Mouse (Mus musculus) midbrain, embryonic 12.5 days (tissue): ENCODE results near the gene Ets2. TPM values are rescaled to one million over a fixed set of nuclear protein-coding genes. Genes with fewer than 3 reads are reported as not detected.

Source experiments
- ATAC-seq: fragments of 200-750 bp; cut with Nextera tagmentation; 2 replicates; pipeline ENCODE4 v1.8.0; 2017; ENCODE audit warnings: low read depth, moderate TSS enrichment, moderate library complexity; ENCODE audit not compliant: low FRiP score
- H3K27ac ChIP-seq: fragments of 300-500 bp; sonication (generic); replicated peaks from 2 replicates; pipeline ENCODE4 v1.5.1; 2016; ENCODE audit warnings: mild to moderate bottlenecking
- H3K27me3 ChIP-seq: fragments of 300-500 bp; sonication (generic); 2 replicates; pipeline ENCODE4 v1.6.1; 2016; ENCODE audit warnings: mild to moderate bottlenecking
- H3K36me3 ChIP-seq: fragments of 300-500 bp; sonication (generic); 2 replicates; pipeline ENCODE4 v1.6.1; 2016
- H3K4me1 ChIP-seq: fragments of 300-500 bp; sonication (generic); 2 replicates; pipeline ENCODE4 v1.6.1; 2016
- H3K4me2 ChIP-seq: fragments of 300-500 bp; sonication (generic); replicated peaks from 2 replicates; pipeline ENCODE4 v1.6.1; 2016; ENCODE audit warnings: mild to moderate bottlenecking, moderate library complexity
- H3K4me3 ChIP-seq: fragments of 300-500 bp; sonication (generic); 2 replicates; pipeline ENCODE4 v1.5.1; 2016; ENCODE audit warnings: mild to moderate bottlenecking
- H3K9ac ChIP-seq: fragments of 300-500 bp; sonication (generic); replicated peaks from 2 replicates; pipeline ENCODE4 v1.6.1; 2016; ENCODE audit warnings: mild to moderate bottlenecking, moderate library complexity
- H3K9me3 ChIP-seq: fragments of 300-500 bp; sonication (generic); 2 replicates; pipeline ENCODE4 v1.6.1; 2016; ENCODE audit warnings: mild to moderate bottlenecking
- WGBS: fragments of 180-500 bp; shearing (Covaris S2); methylation state at CpG from one replicate; pipeline ENCODE4 v1.1.7; 2016; 5-methylcytosine and 5-hydroxymethylcytosine counted together
- polyA plus RNA-seq: library from polyadenylated mRNA; unstranded; fragments of >200 nt; fragmentation: Nextera tagmentation; extraction: Ambion mirVana; gene quantifications from 2 replicates; pipeline ENCODE4 v1.2.1, GENCODE M21; 2016

Gene Ets2
- polyA plus RNA-seq, 1 experiment from 2014 or later: 21.2 TPM

DNA sequence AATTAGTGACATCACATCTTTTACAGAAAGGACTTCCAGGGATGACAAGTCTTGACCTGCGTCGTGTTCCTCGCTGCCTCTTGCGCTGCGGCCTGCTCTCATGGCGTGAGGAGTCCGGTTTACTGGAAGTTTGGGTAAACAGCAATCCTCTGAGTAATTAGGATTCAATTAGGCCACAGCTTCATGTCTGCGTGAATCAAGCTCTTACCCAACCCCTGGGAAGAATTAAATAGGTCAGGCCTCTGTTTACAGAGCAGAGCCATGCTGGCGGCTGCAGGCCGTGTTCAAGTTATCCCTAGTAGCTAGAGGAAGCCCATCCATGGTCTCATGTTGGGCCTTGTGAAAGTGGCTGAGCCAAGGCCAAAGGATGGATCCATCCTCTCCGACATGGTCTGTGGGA is 39.5 kb downstream of the Ets2 start:
- H3K27me3 ChIP-seq: no peaks in the 10 kb centered on the region
- H3K4me1 ChIP-seq: peaks cover 6% of the 10 kb centered on the region; the same call in 1 of the 2 replicates
- H3K27ac ChIP-seq: no peak overlapping the region
- no peak for ATAC-seq
- no peak overlapping the region for H3K4me2 ChIP-seq
- H3K4me3 ChIP-seq: no peak overlapping the region
- 80% methylated on average over 11 of the region's 11 CpGs for WGBS
- H3K9me3 ChIP-seq: no peaks in the 10 kb centered on the region
- H3K36me3 ChIP-seq: no peaks in the 10 kb centered on the region
- no peak overlapping the region for H3K9ac ChIP-seq

DNA sequence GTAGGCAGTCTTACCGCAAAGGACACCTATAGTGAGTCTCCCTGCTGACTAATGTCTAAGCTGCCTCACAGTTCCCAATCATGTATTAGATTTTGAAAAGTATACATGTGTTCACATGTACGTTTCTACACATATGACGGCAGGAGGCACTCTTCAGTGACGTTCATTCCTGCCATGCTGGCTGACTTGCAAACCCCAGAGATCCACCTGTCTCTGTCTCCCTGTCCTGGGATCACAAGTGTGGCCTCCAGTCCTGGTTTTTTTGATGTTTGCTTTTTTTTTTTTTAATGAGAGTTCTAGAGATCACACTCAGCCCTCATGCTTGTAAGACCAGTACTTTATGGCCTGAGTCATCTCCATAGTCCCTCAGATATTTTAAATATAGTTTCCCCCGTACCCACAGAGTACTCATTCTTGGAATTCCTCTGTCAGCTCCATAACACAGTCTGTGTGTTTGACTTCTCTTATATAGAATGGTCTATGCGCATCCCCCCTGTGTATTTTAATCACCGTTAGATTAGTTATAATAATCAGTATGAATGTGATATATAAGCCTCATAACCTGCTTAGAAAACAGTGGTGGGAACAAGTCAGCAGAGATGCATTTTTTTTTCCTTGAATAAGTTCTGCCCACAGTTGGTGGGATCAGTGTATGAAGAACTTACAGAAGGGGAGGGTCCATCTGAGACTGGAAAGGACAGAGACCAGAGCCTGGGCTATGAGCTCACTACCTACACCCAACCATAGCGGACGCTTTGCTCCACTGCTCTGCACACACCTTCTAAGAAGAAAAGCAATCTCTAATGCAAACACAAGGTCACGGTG is 40.3 kb downstream of the Ets2 start:
- Histone ChIP-seq H3K9me3 (no peaks in the 10 kb centered on the region), H3K36me3 (no peaks in the 10 kb centered on the region), H3K9ac (no peak overlapping the region), H3K27ac (no peak overlapping the region), H3K4me3 (no peak overlapping the region), H3K4me1 (peaks cover 6% of the 10 kb centered on the region; the same call in 1 of the 2 replicates), H3K27me3 (no peaks in the 10 kb centered on the region), H3K4me2 (no peak overlapping the region)
- 85% methylated on average over 10 of the region's 10 CpGs for WGBS
- ATAC-seq: no peak

DNA sequence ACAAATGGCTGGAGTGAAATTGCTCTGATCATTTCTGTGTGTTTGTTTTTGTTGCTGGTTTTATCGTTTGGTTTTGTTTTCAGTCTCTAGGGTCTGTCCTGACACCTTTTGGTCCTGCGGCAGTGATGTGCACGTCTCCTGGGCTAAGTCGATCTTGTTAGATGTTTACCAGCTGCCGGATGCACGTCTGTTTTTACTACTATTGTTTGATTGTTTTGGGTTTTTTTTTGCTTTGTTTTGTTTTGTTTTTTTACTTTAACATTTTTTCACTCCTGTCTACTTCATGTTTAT is 40.8 kb downstream of the Ets2 start:
- no peak for ATAC-seq
- no peaks in the 10 kb centered on the region for H3K9me3 ChIP-seq
- H3K36me3 ChIP-seq: no peaks in the 10 kb centered on the region
- no peak overlapping the region for H3K27ac ChIP-seq
- H3K4me1 ChIP-seq: peaks cover 6% of the 10 kb centered on the region; the same call in 1 of the 2 replicates
- no peaks in the 10 kb centered on the region for H3K27me3 ChIP-seq
- no peak overlapping the region for H3K4me3 ChIP-seq
- 77% methylated on average over 6 of the region's 6 CpGs for WGBS
- no peak overlapping the region for H3K4me2 ChIP-seq
- no peak overlapping the region for H3K9ac ChIP-seq

DNA sequence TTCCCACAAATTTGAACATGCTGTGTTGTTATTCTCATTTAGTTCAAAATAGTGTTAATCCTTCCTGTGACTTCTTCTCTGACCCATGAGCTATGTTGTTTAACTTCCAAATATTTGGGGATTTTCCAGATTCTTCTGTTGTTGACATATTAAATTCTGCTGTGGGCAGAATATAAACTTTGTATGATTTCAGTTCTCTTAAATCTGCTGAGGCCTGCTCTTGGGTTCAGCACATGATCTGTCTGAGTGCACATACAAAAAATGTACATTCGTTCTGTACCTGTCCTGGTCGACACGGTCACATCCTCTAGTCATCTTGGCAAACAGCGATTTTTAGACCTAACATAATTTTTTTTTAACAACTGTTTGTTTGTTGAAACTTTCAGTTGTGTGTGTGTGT is 41.2 kb downstream of the Ets2 start:
- Histone ChIP-seq H3K27me3 (no peaks in the 10 kb centered on the region), H3K4me2 (no peak overlapping the region), H3K4me3 (no peak overlapping the region), H3K4me1 (peaks cover 6% of the 10 kb centered on the region; the same call in 1 of the 2 replicates), H3K36me3 (no peaks in the 10 kb centered on the region), H3K9me3 (no peaks in the 10 kb centered on the region), H3K27ac (no peak overlapping the region), H3K9ac (no peak overlapping the region)
- ATAC-seq: no peak
- 80% methylated on average over 4 of the region's 4 CpGs for WGBS

DNA sequence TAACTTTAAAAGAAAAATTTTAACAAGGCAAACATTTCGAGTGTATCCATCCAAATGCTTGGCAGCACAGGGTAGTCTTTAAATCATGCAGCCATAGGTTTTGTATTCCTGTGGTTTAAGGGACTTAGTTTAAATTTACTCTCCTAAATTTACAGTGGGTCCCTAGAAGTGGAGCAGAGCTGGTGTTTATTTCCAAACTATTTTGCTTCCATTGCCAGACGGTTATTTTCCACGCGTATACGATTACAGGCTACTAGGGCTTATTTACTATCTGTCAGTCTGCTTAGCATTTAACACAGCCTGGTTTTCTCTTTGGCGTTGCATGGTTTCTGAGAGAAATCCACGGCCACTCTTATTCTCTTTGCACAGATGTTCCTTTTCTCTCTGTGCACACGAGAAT is 42.9 kb downstream of the Ets2 start:
- WGBS: 85% methylated on average over 8 of the region's 8 CpGs
- Histone ChIP-seq H3K9me3 (no peaks in the 10 kb centered on the region), H3K27ac (no peak overlapping the region), H3K27me3 (no peaks in the 10 kb centered on the region), H3K36me3 (no peaks in the 10 kb centered on the region), H3K9ac (no peak overlapping the region), H3K4me2 (no peak overlapping the region), H3K4me1 (no peaks in the 10 kb centered on the region), H3K4me3 (no peak overlapping the region)
- no peak for ATAC-seq

DNA sequence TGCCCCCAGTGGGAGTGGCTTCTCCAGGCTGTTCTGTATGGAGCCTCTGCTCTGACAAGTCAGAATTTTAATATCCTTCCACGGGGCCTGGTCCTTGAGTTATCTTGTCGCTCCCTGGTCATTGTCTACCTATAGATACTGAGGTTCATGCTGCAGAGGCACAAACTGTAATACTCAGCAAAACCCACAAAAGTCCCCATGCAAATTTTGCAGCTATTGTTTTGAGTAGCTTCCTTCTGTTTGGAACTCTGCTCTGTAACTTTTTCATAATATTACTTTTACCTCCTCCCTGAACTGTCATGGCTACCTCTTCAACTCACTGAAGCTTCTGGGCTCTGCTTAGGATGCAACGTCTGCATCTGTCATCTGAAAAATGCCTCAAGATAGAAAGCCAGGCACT is 43.8 kb downstream of the Ets2 start:
- Histone ChIP-seq H3K4me2 (no peak overlapping the region), H3K4me3 (no peak overlapping the region), H3K27me3 (no peaks in the 10 kb centered on the region), H3K9me3 (no peaks in the 10 kb centered on the region), H3K36me3 (no peaks in the 10 kb centered on the region), H3K27ac (no peak overlapping the region), H3K4me1 (no peaks in the 10 kb centered on the region), H3K9ac (no peak overlapping the region)
- no peak for ATAC-seq
- WGBS: 86% methylated on average over 3 of the region's 3 CpGs

DNA sequence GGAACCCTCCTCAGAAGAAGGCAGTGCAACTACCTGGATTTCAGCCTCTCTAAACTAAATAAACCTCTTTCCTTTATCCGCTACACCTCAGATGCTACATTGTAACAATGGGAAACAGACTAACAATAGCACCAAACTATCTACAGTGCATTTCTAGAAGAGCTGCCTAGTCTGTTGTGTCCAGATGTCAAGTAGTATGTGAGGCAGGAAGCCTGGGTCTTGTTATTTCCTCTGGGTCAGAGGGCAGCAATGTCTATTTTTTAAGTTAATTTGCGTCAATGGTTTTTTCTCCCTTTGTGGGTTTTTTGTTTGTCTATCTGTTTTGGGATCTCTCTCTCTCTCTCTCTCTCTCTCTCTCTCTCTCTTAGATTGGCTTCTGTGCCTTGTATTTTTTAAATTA is 44.7 kb downstream of the Ets2 start:
- ATAC-seq: no peak
- H3K9ac ChIP-seq: no peak overlapping the region
- no peak overlapping the region for H3K4me3 ChIP-seq
- 82% methylated on average over 2 of the region's 2 CpGs for WGBS
- H3K4me2 ChIP-seq: no peak overlapping the region
- no peaks in the 10 kb centered on the region for H3K4me1 ChIP-seq
- H3K9me3 ChIP-seq: no peaks in the 10 kb centered on the region
- no peak overlapping the region for H3K27ac ChIP-seq
- H3K27me3 ChIP-seq: no peaks in the 10 kb centered on the region
- no peaks in the 10 kb centered on the region for H3K36me3 ChIP-seq

DNA sequence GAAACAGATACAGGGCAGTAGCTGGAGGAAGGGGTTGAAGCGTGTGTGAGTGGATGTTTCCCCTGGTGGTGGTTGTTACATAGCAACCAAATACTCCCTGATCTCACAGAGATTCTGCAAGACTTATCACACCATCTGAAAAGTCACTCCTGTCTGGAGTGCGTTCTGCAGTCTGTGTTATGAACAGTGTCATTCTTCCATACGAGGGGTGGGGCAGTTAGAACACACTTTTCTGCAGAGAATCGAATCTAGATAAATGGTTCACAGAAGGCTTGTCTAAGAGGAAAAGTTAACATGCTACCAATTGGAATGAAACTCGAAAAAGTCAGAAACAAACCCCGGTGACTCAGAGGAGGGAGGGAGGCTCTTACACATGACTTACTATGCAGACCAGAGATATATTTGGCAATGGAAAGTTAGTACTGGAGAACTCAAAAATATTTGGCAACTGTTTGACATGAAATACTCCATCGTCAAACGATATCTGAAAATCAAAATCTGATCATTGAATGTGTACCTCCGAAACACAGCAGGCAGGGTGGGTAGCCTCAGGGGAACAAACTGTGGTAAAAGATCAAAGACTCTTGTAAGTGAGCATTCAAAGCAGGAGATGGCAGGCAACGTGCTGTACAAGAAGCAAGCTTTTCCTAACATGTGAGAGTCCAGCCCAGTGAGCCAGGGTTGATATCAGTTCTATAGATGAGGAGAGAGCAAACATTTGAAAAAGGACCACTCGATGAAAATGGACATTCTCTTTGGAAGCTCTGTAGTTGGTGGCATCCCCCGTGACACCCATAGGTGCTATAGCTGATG is 47.6 kb downstream of the Ets2 start:
- Histone ChIP-seq H3K27ac (no peak overlapping the region), H3K9me3 (no peaks in the 10 kb centered on the region), H3K9ac (no peak overlapping the region), H3K27me3 (no peaks in the 10 kb centered on the region), H3K4me2 (no peak overlapping the region), H3K36me3 (no peaks in the 10 kb centered on the region), H3K4me1 (no peaks in the 10 kb centered on the region), H3K4me3 (no peak overlapping the region)
- no peak for ATAC-seq
- 77% methylated on average over 12 of the region's 12 CpGs for WGBS

DNA sequence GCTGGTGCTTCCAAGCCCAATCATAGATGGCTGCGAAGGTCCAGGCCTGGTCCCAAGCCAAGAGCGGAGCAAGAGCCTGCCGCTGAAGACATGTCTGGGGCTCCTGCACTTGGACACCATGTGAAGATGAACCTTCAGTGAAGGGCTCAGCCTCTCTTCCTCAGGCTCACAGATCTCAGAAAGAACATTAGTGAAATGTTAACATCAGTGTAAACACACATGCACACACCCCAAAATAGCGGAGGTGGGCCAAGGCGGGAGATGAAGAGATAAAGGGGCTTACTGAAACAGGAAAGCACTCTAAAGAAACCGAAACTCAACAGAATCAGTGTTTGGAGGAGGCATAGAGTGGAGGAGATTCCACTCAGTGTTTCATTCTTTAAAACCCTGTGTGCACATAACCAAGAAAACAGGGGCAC is 48.3 kb downstream of the Ets2 start:
- Histone ChIP-seq H3K9me3 (no peaks in the 10 kb centered on the region), H3K27ac (no peak overlapping the region), H3K36me3 (no peaks in the 10 kb centered on the region), H3K4me2 (no peak overlapping the region), H3K9ac (no peak overlapping the region), H3K27me3 (no peaks in the 10 kb centered on the region), H3K4me3 (no peak overlapping the region), H3K4me1 (no peaks in the 10 kb centered on the region)
- WGBS: 94% methylated on average over 6 of the region's 6 CpGs
- no peak for ATAC-seq

DNA sequence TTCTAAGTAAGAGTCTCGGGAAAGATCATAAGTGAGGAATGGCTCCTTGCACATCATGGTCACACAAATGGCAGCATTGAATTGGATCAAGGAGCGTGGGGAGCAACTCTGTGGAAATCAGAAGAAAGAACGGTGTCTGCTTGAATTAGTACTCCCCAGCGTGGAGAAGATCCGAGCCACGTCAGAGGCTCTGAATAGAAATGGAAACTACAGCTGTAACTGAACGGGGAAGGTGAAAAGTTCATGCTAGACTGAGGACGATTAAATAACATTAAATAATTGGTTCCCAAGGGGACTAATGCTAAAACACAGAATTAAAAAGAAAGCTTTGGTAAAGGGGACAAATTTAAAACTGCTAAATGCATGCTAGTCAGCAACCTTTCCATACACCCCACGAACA is 50.6 kb downstream of the Ets2 start:
- Histone ChIP-seq H3K4me1 (no peaks in the 10 kb centered on the region), H3K4me3 (no peak overlapping the region), H3K27ac (no peak overlapping the region), H3K4me2 (no peak overlapping the region), H3K27me3 (no peaks in the 10 kb centered on the region), H3K9me3 (no peaks in the 10 kb centered on the region), H3K9ac (no peak overlapping the region), H3K36me3 (no peaks in the 10 kb centered on the region)
- WGBS: 66% methylated on average over 9 of the region's 9 CpGs
- ATAC-seq: no peak

DNA sequence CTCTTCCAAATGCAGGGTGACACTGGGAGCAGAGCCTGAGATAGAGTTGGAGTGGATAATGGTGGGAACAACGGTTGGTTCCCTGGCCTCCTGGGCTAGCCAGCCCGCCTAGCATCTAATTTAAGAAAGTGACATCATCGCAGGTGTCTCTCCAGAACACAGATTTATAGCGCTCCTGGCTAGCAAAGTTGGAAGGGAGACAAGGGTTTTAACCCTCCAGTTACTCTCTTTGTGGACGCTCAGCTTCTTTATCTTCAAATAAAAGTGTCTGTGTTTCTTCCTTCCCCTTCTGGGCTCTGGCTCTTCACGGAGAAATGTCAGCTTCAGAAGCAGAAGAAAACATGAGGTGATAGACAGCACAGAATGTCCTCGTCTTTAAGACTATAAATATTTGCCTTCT is 51.4 kb downstream of the Ets2 start:
- H3K9ac ChIP-seq: no peak overlapping the region
- no peaks in the 10 kb centered on the region for H3K9me3 ChIP-seq
- no peak overlapping the region for H3K27ac ChIP-seq
- no peaks in the 10 kb centered on the region for H3K36me3 ChIP-seq
- no peak overlapping the region for H3K4me3 ChIP-seq
- H3K27me3 ChIP-seq: no peaks in the 10 kb centered on the region
- 77% methylated on average over 7 of the region's 7 CpGs for WGBS
- H3K4me1 ChIP-seq: no peaks in the 10 kb centered on the region
- no peak overlapping the region for H3K4me2 ChIP-seq
- ATAC-seq: no peak

DNA sequence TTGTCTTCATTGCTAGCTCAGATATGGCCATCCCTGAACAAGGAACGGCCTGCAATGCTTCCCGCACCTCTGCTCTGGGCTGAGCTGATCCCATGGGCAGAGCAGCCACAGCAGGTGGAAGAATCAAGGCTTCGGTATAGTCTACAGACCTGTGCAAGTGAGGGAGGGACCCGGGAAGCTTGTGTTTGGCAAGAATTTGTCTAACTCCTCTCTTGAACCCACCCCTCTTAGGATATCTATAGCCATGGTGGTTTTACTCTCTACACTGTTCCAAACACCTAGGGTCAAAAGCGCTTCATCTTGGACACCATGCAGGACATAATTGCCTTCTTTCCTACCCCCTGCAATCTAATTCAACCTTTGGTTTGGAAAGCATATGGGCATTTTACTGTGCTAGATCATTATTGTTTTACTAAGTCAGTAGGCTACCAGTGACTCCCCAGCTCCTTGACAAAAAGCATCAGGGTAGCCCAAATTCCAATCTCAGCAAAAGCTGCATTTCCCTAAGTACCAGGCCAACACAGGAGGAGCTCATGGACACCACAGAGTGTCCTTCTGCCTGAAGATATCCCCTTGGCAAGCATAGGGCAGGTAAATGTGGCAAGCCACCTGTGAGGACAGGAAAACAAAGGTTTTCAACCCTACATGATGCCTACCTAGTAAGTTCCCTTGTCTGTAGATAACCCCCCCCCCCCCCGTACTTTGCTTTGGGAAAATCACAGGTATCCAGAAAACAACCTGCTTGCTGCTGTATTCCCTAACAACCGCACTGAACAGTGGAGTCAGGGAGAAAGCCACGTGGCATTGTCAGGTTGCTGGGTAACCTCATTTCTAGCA is 57.5 kb downstream of the Ets2 start:
- Histone ChIP-seq H3K9ac (no peak overlapping the region), H3K4me3 (no peak overlapping the region), H3K27ac (no peak overlapping the region), H3K27me3 (no peaks in the 10 kb centered on the region), H3K36me3 (no peaks in the 10 kb centered on the region), H3K4me2 (no peak overlapping the region), H3K9me3 (no peaks in the 10 kb centered on the region), H3K4me1 (no peaks in the 10 kb centered on the region)
- ATAC-seq: no peak
- WGBS: 91% methylated on average over 8 of the region's 8 CpGs
